Mouse (Mus musculus): ENCODE measurements around the gene Gse1. TPM values are rescaled to one million over a fixed set of nuclear protein-coding genes. Genes with fewer than 3 reads are reported as not detected.
A peak's percentile ranks its signal among the peaks of the same experiment; 100 is the strongest.

Gene Gse1
- polyA plus RNA-seq, 1 experiment from 2014 or later = 23.9 TPM

- WGBS = 96% methylated on average over 3 of the region's 3 CpGs
- no peak overlapping the region for H3K4me3 ChIP-seq (replicated peaks; ENCODE audit: low read length)
- no peak for ATAC-seq (ENCODE audit: low FRiP score)
- H3K4me1 ChIP-seq (replicated peaks; ENCODE audit: control insufficient read depth, insufficient read depth, low read length) = peaks cover 62% of the 10 kb centered on the region
- DNase-seq (ENCODE audit: low spot score) = no peak
- no peak overlapping the region for H3K4me2 ChIP-seq (replicated peaks)
- H3K9ac ChIP-seq = no peak overlapping the region
- no peaks in the 10 kb centered on the region for H3K9me3 ChIP-seq (ENCODE audit: control insufficient read depth, low read length)
- H3K36me3 ChIP-seq (replicated peaks; ENCODE audit: control insufficient read depth, insufficient read depth) = no peaks in the 10 kb centered on the region
- H3K27me3 ChIP-seq (ENCODE audit: control insufficient read depth, insufficient read depth, low read length) = no peaks in the 10 kb centered on the region; the same call in 1 of the 2 replicates
- no peak overlapping the region for H3K27ac ChIP-seq
These were observed 167.6 kb downstream of the Gse1 start for GRCm38 (mm10) chr8:120395892-120396291.

- Histone ChIP-seq H3K27ac (0 out of 2 replicates have a peak overlapping the region, but pooled peaks have one; percentile 38), H3K4me2 (replicated peaks) (no peak overlapping the region), H3K4me3 (replicated peaks; ENCODE audit: low read length) (no peak overlapping the region), H3K36me3 (replicated peaks; ENCODE audit: control insufficient read depth, insufficient read depth) (no peaks in the 10 kb centered on the region), H3K4me1 (replicated peaks; ENCODE audit: control insufficient read depth, insufficient read depth, low read length) (peaks cover 59% of the 10 kb centered on the region), H3K9me3 (ENCODE audit: control insufficient read depth, low read length) (no peaks in the 10 kb centered on the region), H3K9ac (peak overlapping the region; percentile 7; the same call in 1 of the 2 replicates), H3K27me3 (ENCODE audit: control insufficient read depth, insufficient read depth, low read length) (no peaks in the 10 kb centered on the region)
- DNase-seq (ENCODE audit: low spot score) (no peak), ATAC-seq (ENCODE audit: low FRiP score) (no peak)
- 22% methylated on average over 3 of the region's 3 CpGs for WGBS
These were observed 168.5 kb downstream of the Gse1 start for GRCm38 (mm10) chr8:120396756-120397155.

GRCm38 (mm10) chr8:120397444-120398411, 169.5 kb downstream of the Gse1 start:
- Histone ChIP-seq H3K9me3 (ENCODE audit: control insufficient read depth, low read length) (no peaks in the 10 kb centered on the region), H3K27me3 (ENCODE audit: control insufficient read depth, insufficient read depth, low read length) (no peaks in the 10 kb centered on the region), H3K27ac (0 out of 2 replicates have a peak overlapping the region, but pooled peaks have one; percentile 38), H3K4me2 (replicated peaks) (0 out of 2 replicates have a peak overlapping the region, but pooled peaks have one; percentile 18), H3K4me1 (replicated peaks; ENCODE audit: control insufficient read depth, insufficient read depth, low read length) (peaks cover 50% of the 10 kb centered on the region), H3K36me3 (replicated peaks; ENCODE audit: control insufficient read depth, insufficient read depth) (no peaks in the 10 kb centered on the region), H3K4me3 (replicated peaks; ENCODE audit: low read length) (no peak overlapping the region), H3K9ac (peak overlapping the region; percentile 7; the same call in 1 of the 2 replicates)
- DNase-seq (ENCODE audit: low spot score) (no peak), ATAC-seq (ENCODE audit: low FRiP score) (peak; percentile 28; the same call in 1 of the 2 replicates)
- 29% methylated on average over 15 of the region's 15 CpGs for WGBS

- H3K36me3 ChIP-seq (replicated peaks; ENCODE audit: control insufficient read depth, insufficient read depth) = no peaks in the 10 kb centered on the region
- no peaks in the 10 kb centered on the region for H3K27me3 ChIP-seq (ENCODE audit: control insufficient read depth, insufficient read depth, low read length)
- H3K27ac ChIP-seq = peak overlapping the region; percentile 41
- H3K4me2 ChIP-seq (replicated peaks) = peak overlapping the region; percentile 38
- 26% methylated on average over 33 of the region's 33 CpGs for WGBS
- no peak overlapping the region for H3K4me3 ChIP-seq (replicated peaks; ENCODE audit: low read length)
- peak overlapping the region; percentile 45 for H3K9ac ChIP-seq
- H3K4me1 ChIP-seq (replicated peaks; ENCODE audit: control insufficient read depth, insufficient read depth, low read length) = peaks cover 35% of the 10 kb centered on the region
- H3K9me3 ChIP-seq (ENCODE audit: control insufficient read depth, low read length) = no peaks in the 10 kb centered on the region
- DNase-seq (ENCODE audit: low spot score) (peak; percentile 55), ATAC-seq (ENCODE audit: low FRiP score) (peak; percentile 41; the same call in 1 of the 2 replicates)
These were observed 171.1 kb downstream of the Gse1 start for GRCm38 (mm10) chr8:120399212-120399934.

GRCm38 (mm10) chr8:120401216-120401615, 173.0 kb downstream of the Gse1 start:
- H3K36me3 ChIP-seq (replicated peaks; ENCODE audit: control insufficient read depth, insufficient read depth) = no peaks in the 10 kb centered on the region
- H3K27ac ChIP-seq = no peak overlapping the region
- no peaks in the 10 kb centered on the region for H3K9me3 ChIP-seq (ENCODE audit: control insufficient read depth, low read length)
- H3K4me3 ChIP-seq (replicated peaks; ENCODE audit: low read length) = no peak overlapping the region
- no peak for ATAC-seq (ENCODE audit: low FRiP score)
- no peak overlapping the region for H3K4me2 ChIP-seq (replicated peaks)
- no peak overlapping the region for H3K9ac ChIP-seq
- H3K4me1 ChIP-seq (replicated peaks; ENCODE audit: control insufficient read depth, insufficient read depth, low read length) = peaks cover 35% of the 10 kb centered on the region
- 91% methylated on average over 2 of the region's 2 CpGs for WGBS
- H3K27me3 ChIP-seq (ENCODE audit: control insufficient read depth, insufficient read depth, low read length) = no peaks in the 10 kb centered on the region
- DNase-seq (ENCODE audit: low spot score) = no peak

GRCm38 (mm10) chr8:120401712-120402111, 173.5 kb downstream of the Gse1 start:
- WGBS = 90% methylated on average over 7 of the region's 7 CpGs
- Histone ChIP-seq H3K36me3 (replicated peaks; ENCODE audit: control insufficient read depth, insufficient read depth) (no peaks in the 10 kb centered on the region), H3K27ac (no peak overlapping the region), H3K9me3 (ENCODE audit: control insufficient read depth, low read length) (no peaks in the 10 kb centered on the region), H3K9ac (no peak overlapping the region), H3K4me3 (replicated peaks; ENCODE audit: low read length) (no peak overlapping the region), H3K4me2 (replicated peaks) (no peak overlapping the region), H3K4me1 (replicated peaks; ENCODE audit: control insufficient read depth, insufficient read depth, low read length) (peaks cover 35% of the 10 kb centered on the region), H3K27me3 (ENCODE audit: control insufficient read depth, insufficient read depth, low read length) (no peaks in the 10 kb centered on the region)
- no peak for DNase-seq (ENCODE audit: low spot score)
- ATAC-seq (ENCODE audit: low FRiP score) = no peak

GRCm38 (mm10) chr8:120403606-120404269, 175.5 kb downstream of the Gse1 start:
- no peaks in the 10 kb centered on the region for H3K36me3 ChIP-seq (replicated peaks; ENCODE audit: control insufficient read depth, insufficient read depth)
- DNase-seq (ENCODE audit: low spot score) (no peak), ATAC-seq (ENCODE audit: low FRiP score) (no peak)
- H3K27me3 ChIP-seq (ENCODE audit: control insufficient read depth, insufficient read depth, low read length) = no peaks in the 10 kb centered on the region
- H3K4me1 ChIP-seq (replicated peaks; ENCODE audit: control insufficient read depth, insufficient read depth, low read length) = peaks cover 23% of the 10 kb centered on the region
- H3K9me3 ChIP-seq (ENCODE audit: control insufficient read depth, low read length) = no peaks in the 10 kb centered on the region
- no peak overlapping the region for H3K27ac ChIP-seq
- 75% methylated on average over 7 of the region's 7 CpGs for WGBS
- no peak overlapping the region for H3K9ac ChIP-seq
- H3K4me3 ChIP-seq (replicated peaks; ENCODE audit: low read length) = no peak overlapping the region
- H3K4me2 ChIP-seq (replicated peaks) = no peak overlapping the region

GRCm38 (mm10) chr8:120404609-120405036, 176.4 kb downstream of the Gse1 start:
- DNase-seq (ENCODE audit: low spot score) (peak; percentile 63), ATAC-seq (ENCODE audit: low FRiP score) (no peak)
- H3K4me3 ChIP-seq (replicated peaks; ENCODE audit: low read length) = no peak overlapping the region
- H3K9me3 ChIP-seq (ENCODE audit: control insufficient read depth, low read length) = no peaks in the 10 kb centered on the region
- H3K27me3 ChIP-seq (ENCODE audit: control insufficient read depth, insufficient read depth, low read length) = no peaks in the 10 kb centered on the region
- no peak overlapping the region for H3K9ac ChIP-seq
- H3K4me2 ChIP-seq (replicated peaks) = no peak overlapping the region
- H3K27ac ChIP-seq = 0 out of 2 replicates have a peak overlapping the region, but pooled peaks have one; percentile 4
- WGBS = 28% methylated on average over 7 of the region's 7 CpGs
- no peaks in the 10 kb centered on the region for H3K36me3 ChIP-seq (replicated peaks; ENCODE audit: control insufficient read depth, insufficient read depth)
- peaks cover 23% of the 10 kb centered on the region for H3K4me1 ChIP-seq (replicated peaks; ENCODE audit: control insufficient read depth, insufficient read depth, low read length)
